Mouse (Mus musculus): ENCODE data around the gene Tmprss3. TPM values are rescaled to one million over a fixed set of nuclear protein-coding genes. Genes with fewer than 3 reads are reported as not detected.

Tmprss3 gene
- polyA plus RNA-seq, 1 experiment from 2014 or later, result not detected

DNA sequence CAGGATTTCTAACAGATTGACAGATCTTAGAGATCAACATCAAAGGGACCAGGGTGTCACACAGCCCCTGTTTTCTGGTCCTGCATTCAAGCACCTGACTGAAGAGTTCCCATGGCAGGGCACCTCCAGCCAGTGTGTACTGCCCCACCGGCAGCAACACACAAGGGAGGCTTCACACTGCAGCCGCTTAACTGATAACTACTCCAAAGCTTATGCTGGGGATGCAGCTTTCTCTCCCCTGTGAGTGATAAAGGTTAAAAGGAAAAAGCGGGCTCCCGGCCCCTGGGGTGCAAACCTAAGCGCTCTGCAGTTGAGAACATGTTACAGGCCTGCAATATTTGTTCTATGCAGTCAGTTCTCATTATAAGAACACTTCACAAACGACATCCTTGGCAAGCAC lies 33.0 kb upstream of the Tmprss3 start:
- Histone ChIP-seq H3K4me3 (ENCODE audit: low read depth, low read length) (no peak overlapping the region), H3K9ac (ENCODE audit: low read depth, low read length) (no peak overlapping the region), H3K27ac (ENCODE audit: low read depth, low read length) (no peak overlapping the region), H3K36me3 (ENCODE audit: control insufficient read depth, insufficient read depth, low read length) (no peaks in the 10 kb centered on the region), H3K9me3 (ENCODE audit: control insufficient read depth, low read length) (no peaks in the 10 kb centered on the region), H3K27me3 (ENCODE audit: control insufficient read depth, insufficient read depth, low read length) (no peaks in the 10 kb centered on the region), H3K4me1 (replicated peaks; ENCODE audit: control insufficient read depth, insufficient read depth, low read length) (no peaks in the 10 kb centered on the region), H3K4me2 (replicated peaks; ENCODE audit: low read depth, low read length) (no peak overlapping the region)
- DNase-seq (ENCODE audit: low spot score) (no peak), ATAC-seq (ENCODE audit: low FRiP score) (no peak)
- WGBS, result 55% methylated on average over 6 of the region's 6 CpGs

- H3K27me3 ChIP-seq (ENCODE audit: control insufficient read depth, insufficient read depth, low read length), result no peaks in the 10 kb centered on the region
- H3K9ac ChIP-seq (ENCODE audit: low read depth, low read length), result no peak overlapping the region
- DNase-seq (ENCODE audit: low spot score) (no peak), ATAC-seq (ENCODE audit: low FRiP score) (no peak)
- no peaks in the 10 kb centered on the region for H3K9me3 ChIP-seq (ENCODE audit: control insufficient read depth, low read length)
- no peak overlapping the region for H3K4me3 ChIP-seq (ENCODE audit: low read depth, low read length)
- no peak overlapping the region for H3K27ac ChIP-seq (ENCODE audit: low read depth, low read length)
- no peak overlapping the region for H3K4me2 ChIP-seq (replicated peaks; ENCODE audit: low read depth, low read length)
- no peaks in the 10 kb centered on the region for H3K36me3 ChIP-seq (ENCODE audit: control insufficient read depth, insufficient read depth, low read length)
- 85% methylated on average over 7 of the region's 7 CpGs for WGBS
- no peaks in the 10 kb centered on the region for H3K4me1 ChIP-seq (replicated peaks; ENCODE audit: control insufficient read depth, insufficient read depth, low read length)
Measured at GRCm38 (mm10) chr17:31226931-31227330, 28.2 kb upstream of the Tmprss3 start.

- no peak overlapping the region for H3K9ac ChIP-seq (ENCODE audit: low read depth, low read length)
- H3K27me3 ChIP-seq (ENCODE audit: control insufficient read depth, insufficient read depth, low read length), result no peaks in the 10 kb centered on the region
- ATAC-seq (ENCODE audit: low FRiP score) (no peak), DNase-seq (ENCODE audit: low spot score) (no peak)
- no peak overlapping the region for H3K27ac ChIP-seq (ENCODE audit: low read depth, low read length)
- WGBS, result 72% methylated on average over 3 of the region's 3 CpGs
- H3K4me3 ChIP-seq (ENCODE audit: low read depth, low read length), result no peak overlapping the region
- H3K36me3 ChIP-seq (ENCODE audit: control insufficient read depth, insufficient read depth, low read length), result no peaks in the 10 kb centered on the region
- no peaks in the 10 kb centered on the region for H3K4me1 ChIP-seq (replicated peaks; ENCODE audit: control insufficient read depth, insufficient read depth, low read length)
- H3K9me3 ChIP-seq (ENCODE audit: control insufficient read depth, low read length), result no peaks in the 10 kb centered on the region
- H3K4me2 ChIP-seq (replicated peaks; ENCODE audit: low read depth, low read length), result no peak overlapping the region
Measured at GRCm38 (mm10) chr17:31226368-31226767, 27.6 kb upstream of the Tmprss3 start.

- WGBS, result 86% methylated on average over 8 of the region's 8 CpGs
- no peak overlapping the region for H3K4me2 ChIP-seq (replicated peaks; ENCODE audit: low read depth, low read length)
- ATAC-seq (ENCODE audit: low FRiP score), result no peak
- DNase-seq (ENCODE audit: low spot score), result no peak
- H3K4me1 ChIP-seq (replicated peaks; ENCODE audit: control insufficient read depth, insufficient read depth, low read length), result no peaks in the 10 kb centered on the region
- H3K4me3 ChIP-seq (ENCODE audit: low read depth, low read length), result no peak overlapping the region
- no peaks in the 10 kb centered on the region for H3K36me3 ChIP-seq (ENCODE audit: control insufficient read depth, insufficient read depth, low read length)
- no peak overlapping the region for H3K9ac ChIP-seq (ENCODE audit: low read depth, low read length)
- H3K27ac ChIP-seq (ENCODE audit: low read depth, low read length), result no peak overlapping the region
- H3K27me3 ChIP-seq (ENCODE audit: control insufficient read depth, insufficient read depth, low read length), result no peaks in the 10 kb centered on the region
- H3K9me3 ChIP-seq (ENCODE audit: control insufficient read depth, low read length), result no peaks in the 10 kb centered on the region
Measured at GRCm38 (mm10) chr17:31224591-31224990, 25.8 kb upstream of the Tmprss3 start.

DNA sequence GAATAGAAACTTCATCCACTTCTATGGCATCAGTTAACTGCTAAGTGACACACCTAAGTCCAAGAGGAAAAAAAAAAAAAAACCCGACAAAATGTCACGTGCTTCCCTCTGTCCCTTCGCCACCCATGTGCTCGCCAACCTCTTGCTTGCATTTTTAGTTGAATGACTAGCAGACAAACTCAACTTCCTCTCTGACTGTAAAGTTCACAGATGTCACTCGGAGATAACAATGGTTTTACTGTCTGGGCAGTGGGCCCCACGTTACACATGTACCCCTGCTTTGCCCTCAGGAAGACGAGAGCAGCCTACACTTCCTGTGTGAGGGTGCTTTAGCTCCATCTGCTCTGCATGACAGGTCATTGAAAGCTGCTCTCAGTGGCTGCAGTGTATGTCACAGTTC lies 25.1 kb upstream of the Tmprss3 start:
- WGBS, result 71% methylated on average over 7 of the region's 7 CpGs
- H3K36me3 ChIP-seq (ENCODE audit: control insufficient read depth, insufficient read depth, low read length), result no peaks in the 10 kb centered on the region
- no peaks in the 10 kb centered on the region for H3K9me3 ChIP-seq (ENCODE audit: control insufficient read depth, low read length)

DNA sequence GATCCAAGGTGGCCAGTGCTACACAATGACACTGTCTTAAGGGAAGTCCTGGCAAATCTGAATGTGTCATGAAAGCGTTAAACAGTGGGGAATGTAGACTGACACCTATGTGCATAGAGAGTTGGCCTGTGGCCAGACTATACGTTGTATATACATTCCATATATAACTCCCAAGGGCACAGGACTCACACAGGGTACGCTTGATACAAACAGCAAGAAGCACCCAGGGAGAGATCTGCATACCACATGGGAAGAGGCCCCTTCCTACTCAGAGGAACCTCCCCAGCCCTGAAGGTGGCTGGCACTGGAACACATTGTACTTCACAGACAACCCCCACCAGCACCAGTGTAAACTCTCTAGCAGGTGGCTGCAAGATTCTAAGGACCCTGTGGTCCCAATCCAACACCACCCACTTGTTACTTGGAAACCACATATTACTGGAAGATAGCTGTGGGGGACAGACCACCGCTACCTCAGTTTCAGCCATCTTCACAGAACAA lies 24.1 kb upstream of the Tmprss3 start:
- WGBS, result 77% methylated on average over 4 of the region's 4 CpGs
- no peaks in the 10 kb centered on the region for H3K4me1 ChIP-seq (replicated peaks; ENCODE audit: control insufficient read depth, insufficient read depth, low read length)
- no peak overlapping the region for H3K9ac ChIP-seq (ENCODE audit: low read depth, low read length)
- H3K4me2 ChIP-seq (replicated peaks; ENCODE audit: low read depth, low read length), result no peak overlapping the region
- H3K9me3 ChIP-seq (ENCODE audit: control insufficient read depth, low read length), result no peaks in the 10 kb centered on the region
- H3K4me3 ChIP-seq (ENCODE audit: low read depth, low read length), result no peak overlapping the region
- ATAC-seq (ENCODE audit: low FRiP score), result no peak
- no peak for DNase-seq (ENCODE audit: low spot score)
- H3K27ac ChIP-seq (ENCODE audit: low read depth, low read length), result no peak overlapping the region
- no peaks in the 10 kb centered on the region for H3K36me3 ChIP-seq (ENCODE audit: control insufficient read depth, insufficient read depth, low read length)
- no peaks in the 10 kb centered on the region for H3K27me3 ChIP-seq (ENCODE audit: control insufficient read depth, insufficient read depth, low read length)

More for the DNA sequence above, 25.1 kb upstream of the Tmprss3 start:
- DNase-seq (ENCODE audit: low spot score), result no peak
- ATAC-seq (ENCODE audit: low FRiP score), result no peak
- H3K9ac ChIP-seq (ENCODE audit: low read depth, low read length), result no peak overlapping the region
- H3K4me1 ChIP-seq (replicated peaks; ENCODE audit: control insufficient read depth, insufficient read depth, low read length), result no peaks in the 10 kb centered on the region
- H3K4me2 ChIP-seq (replicated peaks; ENCODE audit: low read depth, low read length), result no peak overlapping the region
- no peak overlapping the region for H3K27ac ChIP-seq (ENCODE audit: low read depth, low read length)
- H3K4me3 ChIP-seq (ENCODE audit: low read depth, low read length), result no peak overlapping the region
- H3K27me3 ChIP-seq (ENCODE audit: control insufficient read depth, insufficient read depth, low read length), result no peaks in the 10 kb centered on the region

DNA sequence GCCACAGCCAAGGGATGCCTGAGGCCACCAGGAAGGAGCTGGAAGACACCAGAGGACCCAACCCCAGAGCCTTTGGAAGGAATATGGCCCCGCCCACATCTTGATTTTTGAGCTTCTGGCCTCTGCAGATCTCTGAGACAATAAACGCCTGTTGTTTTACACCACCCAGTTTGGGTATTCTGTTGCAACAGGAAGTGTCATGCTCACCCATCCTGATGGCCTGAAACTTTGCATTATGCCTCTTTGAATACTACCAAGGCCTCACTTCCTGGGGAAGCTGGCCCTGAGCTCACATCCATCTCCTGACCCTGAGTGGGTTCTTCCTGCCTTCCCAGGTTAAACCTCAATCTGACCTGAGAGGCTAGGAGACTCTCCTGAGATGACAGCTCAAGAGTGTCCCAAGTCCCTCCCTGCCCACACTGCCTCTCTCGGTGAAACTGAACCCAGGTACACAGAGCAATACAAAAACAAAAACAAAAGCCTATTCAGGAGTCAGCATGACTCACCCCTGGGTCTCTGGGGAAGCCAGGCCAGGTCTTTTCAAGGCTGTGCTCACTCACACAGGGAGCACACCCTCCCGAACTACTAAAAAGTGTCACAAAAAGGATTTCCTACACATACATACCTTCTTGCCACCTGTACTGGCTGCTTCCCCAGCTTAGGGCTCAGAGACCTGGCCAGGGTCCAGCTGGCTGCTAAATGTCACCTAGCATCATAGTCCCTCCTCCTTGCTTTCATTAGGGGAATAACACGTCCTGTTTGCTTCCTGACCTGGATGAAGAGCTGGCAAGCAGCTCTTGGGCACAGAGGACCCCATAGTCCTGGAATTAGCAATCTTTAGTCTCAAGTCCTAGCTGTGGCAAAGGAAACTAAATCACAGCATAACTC lies 17.5 kb upstream of the Tmprss3 start:
- Histone ChIP-seq H3K4me1 (replicated peaks; ENCODE audit: control insufficient read depth, insufficient read depth, low read length) (no peaks in the 10 kb centered on the region), H3K9ac (ENCODE audit: low read depth, low read length) (no peak overlapping the region), H3K4me3 (ENCODE audit: low read depth, low read length) (no peak overlapping the region), H3K27ac (ENCODE audit: low read depth, low read length) (no peak overlapping the region), H3K9me3 (ENCODE audit: control insufficient read depth, low read length) (no peaks in the 10 kb centered on the region), H3K4me2 (replicated peaks; ENCODE audit: low read depth, low read length) (no peak overlapping the region), H3K36me3 (ENCODE audit: control insufficient read depth, insufficient read depth, low read length) (no peaks in the 10 kb centered on the region), H3K27me3 (ENCODE audit: control insufficient read depth, insufficient read depth, low read length) (no peaks in the 10 kb centered on the region)
- 53% methylated on average over 5 of the region's 5 CpGs for WGBS
- no peak for DNase-seq (ENCODE audit: low spot score)
- no peak for ATAC-seq (ENCODE audit: low FRiP score)

DNA sequence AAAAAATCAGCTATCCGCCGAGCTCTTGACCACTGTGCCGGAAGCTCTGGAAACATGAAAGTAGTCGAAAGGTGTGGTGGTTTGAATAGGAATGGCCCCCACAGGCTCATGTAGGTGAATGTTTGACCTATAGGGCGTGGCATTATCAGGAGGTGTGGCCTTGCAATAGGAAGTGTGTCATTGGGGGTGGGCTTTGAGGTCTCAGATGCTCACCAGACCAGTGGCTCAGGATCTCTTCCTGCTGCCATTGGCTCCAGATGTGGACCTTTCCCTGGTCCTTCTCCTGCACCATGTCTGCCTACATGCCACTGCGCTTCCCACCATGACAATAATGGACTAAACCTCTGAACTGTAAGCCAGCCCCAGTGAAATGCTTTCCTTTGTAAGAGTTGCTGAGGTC lies 13.1 kb upstream of the Tmprss3 start:
- Histone ChIP-seq H3K27me3 (ENCODE audit: control insufficient read depth, insufficient read depth, low read length) (no peaks in the 10 kb centered on the region), H3K4me1 (replicated peaks; ENCODE audit: control insufficient read depth, insufficient read depth, low read length) (no peaks in the 10 kb centered on the region), H3K9ac (ENCODE audit: low read depth, low read length) (no peak overlapping the region), H3K4me3 (ENCODE audit: low read depth, low read length) (no peak overlapping the region), H3K9me3 (ENCODE audit: control insufficient read depth, low read length) (no peaks in the 10 kb centered on the region), H3K27ac (ENCODE audit: low read depth, low read length) (no peak overlapping the region), H3K36me3 (ENCODE audit: control insufficient read depth, insufficient read depth, low read length) (no peaks in the 10 kb centered on the region), H3K4me2 (replicated peaks; ENCODE audit: low read depth, low read length) (no peak overlapping the region)
- no peak for DNase-seq (ENCODE audit: low spot score)
- ATAC-seq (ENCODE audit: low FRiP score), result no peak
- 91% methylated on average over 6 of the region's 6 CpGs for WGBS

DNA sequence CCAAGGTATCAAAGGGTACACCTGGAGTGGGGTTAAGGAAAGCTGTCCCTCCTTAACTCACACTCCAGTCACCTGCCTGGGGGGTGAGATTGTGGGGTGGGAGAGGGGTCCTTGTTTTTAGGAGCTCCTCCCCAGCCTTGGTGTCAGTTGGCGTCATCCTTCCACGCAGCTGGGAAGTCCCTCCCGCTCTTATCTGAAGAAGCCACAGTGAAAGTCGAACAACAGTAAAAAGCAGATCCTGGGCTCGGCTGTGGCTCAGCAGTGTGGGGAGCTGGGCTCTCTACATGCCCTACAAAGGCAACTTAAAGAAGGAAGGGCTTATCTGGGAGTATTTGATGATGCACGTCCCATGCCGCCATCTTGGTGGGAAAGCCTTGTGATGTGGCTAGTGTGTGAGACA lies 11.5 kb upstream of the Tmprss3 start:
- WGBS, result 87% methylated on average over 7 of the region's 7 CpGs
- Histone ChIP-seq H3K27me3 (ENCODE audit: control insufficient read depth, insufficient read depth, low read length) (no peaks in the 10 kb centered on the region), H3K4me3 (ENCODE audit: low read depth, low read length) (no peak overlapping the region), H3K27ac (ENCODE audit: low read depth, low read length) (no peak overlapping the region), H3K36me3 (ENCODE audit: control insufficient read depth, insufficient read depth, low read length) (no peaks in the 10 kb centered on the region), H3K4me1 (replicated peaks; ENCODE audit: control insufficient read depth, insufficient read depth, low read length) (no peaks in the 10 kb centered on the region), H3K4me2 (replicated peaks; ENCODE audit: low read depth, low read length) (no peak overlapping the region), H3K9me3 (ENCODE audit: control insufficient read depth, low read length) (no peaks in the 10 kb centered on the region), H3K9ac (ENCODE audit: low read depth, low read length) (no peak overlapping the region)
- ATAC-seq (ENCODE audit: low FRiP score) (no peak), DNase-seq (ENCODE audit: low spot score) (no peak)
